Mouse (Mus musculus): Measurements from ENCODE around the gene Gm20388. TPM values are rescaled to one million over a fixed set of nuclear protein-coding genes. Genes with fewer than 3 reads are reported as not detected.

Gene Gm20388
- polyA plus RNA-seq, 1 experiment from 2014 or later, result not detected

- 39% methylated on average over 19 of the region's 19 CpGs for WGBS
- DNase-seq (ENCODE audit: low spot score) (peak; percentile 77), ATAC-seq (ENCODE audit: low FRiP score, low TSS enrichment) (peak; percentile 73)
- no peak overlapping the region for H3K27ac ChIP-seq (replicated peaks)
- no peaks in the 10 kb centered on the region for H3K27me3 ChIP-seq (ENCODE audit: control insufficient read depth, insufficient read depth, low read length)
- no peaks in the 10 kb centered on the region for H3K9me3 ChIP-seq (ENCODE audit: control insufficient read depth, low read length)
- no peak overlapping the region for H3K4me3 ChIP-seq (ENCODE audit: low read depth, low read length)
- H3K4me1 ChIP-seq (replicated peaks; ENCODE audit: control insufficient read depth, insufficient read depth), result no peaks in the 10 kb centered on the region
- H3K36me3 ChIP-seq (ENCODE audit: control insufficient read depth, insufficient read depth, low read length), result no peaks in the 10 kb centered on the region
- H3K9ac ChIP-seq (ENCODE audit: low read length), result no peak overlapping the region
- no peak overlapping the region for H3K4me2 ChIP-seq (replicated peaks; ENCODE audit: low read depth)
- no peak for TF ChIP-seq EP300 (optimal IDR thresholded peaks at IDR 0.05)
- TF ChIP-seq CTCF (IDR thresholded peaks at IDR 0.05; ENCODE audit: low read depth), result peak; percentile 14; the same call in 1 of the 2 replicates
These were observed 2825.2 kb downstream of the Gm20388 start for GRCm38 (mm10) chr8:122735542-122736473.

DNA sequence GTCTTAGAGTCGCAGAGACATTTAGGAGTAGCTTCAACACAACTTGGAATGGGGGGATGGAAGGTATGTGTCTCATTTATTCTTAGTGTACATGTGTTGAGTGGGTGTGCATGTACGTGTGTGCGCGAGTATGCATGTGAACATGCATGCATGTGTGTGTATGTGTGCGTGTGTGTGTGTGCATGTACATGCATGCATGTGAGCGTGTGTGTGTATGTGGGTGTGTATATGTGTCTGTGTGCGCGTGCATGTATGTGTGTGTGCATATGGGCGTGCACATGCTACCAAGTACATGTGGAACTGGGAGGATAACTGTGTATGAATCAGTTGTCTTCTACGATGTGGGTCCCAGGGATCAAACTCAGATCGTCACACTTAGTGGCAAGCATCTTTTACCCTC is 2826.0 kb downstream of the Gm20388 start:
- WGBS, result 88% methylated on average over 11 of the region's 11 CpGs
- Histone ChIP-seq H3K9ac (ENCODE audit: low read length) (no peak overlapping the region), H3K4me3 (ENCODE audit: low read depth, low read length) (no peak overlapping the region), H3K9me3 (ENCODE audit: control insufficient read depth, low read length) (no peaks in the 10 kb centered on the region), H3K27me3 (ENCODE audit: control insufficient read depth, insufficient read depth, low read length) (no peaks in the 10 kb centered on the region), H3K4me2 (replicated peaks; ENCODE audit: low read depth) (no peak overlapping the region), H3K4me1 (replicated peaks; ENCODE audit: control insufficient read depth, insufficient read depth) (no peaks in the 10 kb centered on the region), H3K27ac (replicated peaks) (no peak overlapping the region), H3K36me3 (ENCODE audit: control insufficient read depth, insufficient read depth, low read length) (no peaks in the 10 kb centered on the region)
- DNase-seq (ENCODE audit: low spot score) (no peak), ATAC-seq (ENCODE audit: low FRiP score, low TSS enrichment) (no peak)
- no peak for TF ChIP-seq CTCF (IDR thresholded peaks at IDR 0.05; ENCODE audit: low read depth)
- TF ChIP-seq EP300 (optimal IDR thresholded peaks at IDR 0.05), result no peak

GRCm38 (mm10) chr8:122737071-122737470 is 2826.4 kb downstream of the Gm20388 start:
- no peaks in the 10 kb centered on the region for H3K27me3 ChIP-seq (ENCODE audit: control insufficient read depth, insufficient read depth, low read length)
- no peak overlapping the region for H3K4me3 ChIP-seq (ENCODE audit: low read depth, low read length)
- no peaks in the 10 kb centered on the region for H3K36me3 ChIP-seq (ENCODE audit: control insufficient read depth, insufficient read depth, low read length)
- H3K9ac ChIP-seq (ENCODE audit: low read length), result no peak overlapping the region
- no peaks in the 10 kb centered on the region for H3K4me1 ChIP-seq (replicated peaks; ENCODE audit: control insufficient read depth, insufficient read depth)
- ATAC-seq (ENCODE audit: low FRiP score, low TSS enrichment) (no peak; the same call in 1 of the 2 replicates), DNase-seq (ENCODE audit: low spot score) (peak; percentile 62)
- TF ChIP-seq CTCF (IDR thresholded peaks at IDR 0.05; ENCODE audit: low read depth) (no peak), EP300 (optimal IDR thresholded peaks at IDR 0.05) (no peak)
- WGBS, result 50% methylated on average over 4 of the region's 4 CpGs
- no peaks in the 10 kb centered on the region for H3K9me3 ChIP-seq (ENCODE audit: control insufficient read depth, low read length)
- H3K4me2 ChIP-seq (replicated peaks; ENCODE audit: low read depth), result no peak overlapping the region
- H3K27ac ChIP-seq (replicated peaks), result no peak overlapping the region

GRCm38 (mm10) chr8:122737886-122738285 is 2827.2 kb downstream of the Gm20388 start:
- ATAC-seq (ENCODE audit: low FRiP score, low TSS enrichment) (no peak), DNase-seq (ENCODE audit: low spot score) (no peak)
- H3K27me3 ChIP-seq (ENCODE audit: control insufficient read depth, insufficient read depth, low read length), result no peaks in the 10 kb centered on the region
- H3K4me3 ChIP-seq (ENCODE audit: low read depth, low read length), result no peak overlapping the region
- H3K9me3 ChIP-seq (ENCODE audit: control insufficient read depth, low read length), result no peaks in the 10 kb centered on the region
- no peak for TF ChIP-seq EP300 (optimal IDR thresholded peaks at IDR 0.05)
- no peak for TF ChIP-seq CTCF (IDR thresholded peaks at IDR 0.05; ENCODE audit: low read depth)
- H3K36me3 ChIP-seq (ENCODE audit: control insufficient read depth, insufficient read depth, low read length), result no peaks in the 10 kb centered on the region
- no peaks in the 10 kb centered on the region for H3K4me1 ChIP-seq (replicated peaks; ENCODE audit: control insufficient read depth, insufficient read depth)
- H3K9ac ChIP-seq (ENCODE audit: low read length), result no peak overlapping the region
- 83% methylated on average over 6 of the region's 6 CpGs for WGBS
- no peak overlapping the region for H3K4me2 ChIP-seq (replicated peaks; ENCODE audit: low read depth)
- H3K27ac ChIP-seq (replicated peaks), result no peak overlapping the region

DNA sequence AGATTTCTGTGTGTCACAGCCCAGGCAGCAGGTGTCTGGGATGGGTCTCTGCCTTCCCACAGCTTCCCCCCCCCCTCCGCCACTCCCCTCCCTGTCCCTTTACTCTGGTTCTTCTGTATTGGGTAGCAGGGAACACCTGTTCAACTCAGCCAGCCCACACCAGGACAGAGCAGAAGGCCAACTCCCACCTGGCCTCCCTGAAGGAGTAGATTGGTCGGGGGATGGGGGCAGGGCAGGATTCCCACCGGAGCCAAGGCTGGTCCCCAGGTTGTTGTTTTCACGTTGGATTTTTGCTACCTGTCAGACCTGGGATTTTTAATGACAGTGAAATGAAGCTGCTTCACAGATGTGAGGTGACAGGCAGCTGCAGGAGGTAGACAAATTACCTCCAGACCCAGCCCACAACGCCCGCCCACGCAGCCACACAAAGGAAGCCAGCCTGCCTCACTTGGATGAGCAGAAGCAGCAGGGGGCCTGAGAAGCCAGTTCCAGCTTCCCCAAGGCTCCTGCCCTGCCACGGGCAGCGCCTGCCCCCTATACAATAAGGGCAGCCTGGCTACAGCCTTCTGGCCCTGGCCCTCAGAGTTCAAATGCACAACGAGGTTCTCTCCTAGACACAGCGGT is 2828.6 kb downstream of the Gm20388 start:
- no peak for DNase-seq (ENCODE audit: low spot score)

GRCm38 (mm10) chr8:122742471-122742870 is 2831.8 kb downstream of the Gm20388 start:
- no peaks in the 10 kb centered on the region for H3K4me1 ChIP-seq (replicated peaks; ENCODE audit: control insufficient read depth, insufficient read depth)
- H3K27me3 ChIP-seq (ENCODE audit: control insufficient read depth, insufficient read depth, low read length), result no peaks in the 10 kb centered on the region
- H3K9me3 ChIP-seq (ENCODE audit: control insufficient read depth, low read length), result no peaks in the 10 kb centered on the region
- TF ChIP-seq CTCF (IDR thresholded peaks at IDR 0.05; ENCODE audit: low read depth) (no peak), EP300 (optimal IDR thresholded peaks at IDR 0.05) (no peak)
- no peak overlapping the region for H3K27ac ChIP-seq (replicated peaks)
- H3K4me3 ChIP-seq (ENCODE audit: low read depth, low read length), result no peak overlapping the region
- no peak overlapping the region for H3K9ac ChIP-seq (ENCODE audit: low read length)
- ATAC-seq (ENCODE audit: low FRiP score, low TSS enrichment) (no peak), DNase-seq (ENCODE audit: low spot score) (no peak)
- no peaks in the 10 kb centered on the region for H3K36me3 ChIP-seq (ENCODE audit: control insufficient read depth, insufficient read depth, low read length)
- no peak overlapping the region for H3K4me2 ChIP-seq (replicated peaks; ENCODE audit: low read depth)
- WGBS, result 24% methylated on average over 19 of the region's 19 CpGs

More for the DNA sequence above, 2828.6 kb downstream of the Gm20388 start:
- Histone ChIP-seq H3K4me2 (replicated peaks; ENCODE audit: low read depth) (no peak overlapping the region), H3K4me1 (replicated peaks; ENCODE audit: control insufficient read depth, insufficient read depth) (no peaks in the 10 kb centered on the region), H3K9ac (ENCODE audit: low read length) (no peak overlapping the region), H3K27ac (replicated peaks) (no peak overlapping the region), H3K27me3 (ENCODE audit: control insufficient read depth, insufficient read depth, low read length) (no peaks in the 10 kb centered on the region), H3K9me3 (ENCODE audit: control insufficient read depth, low read length) (no peaks in the 10 kb centered on the region), H3K4me3 (ENCODE audit: low read depth, low read length) (no peak overlapping the region), H3K36me3 (ENCODE audit: control insufficient read depth, insufficient read depth, low read length) (no peaks in the 10 kb centered on the region)
- no peak for ATAC-seq (ENCODE audit: low FRiP score, low TSS enrichment)
- no peak for TF ChIP-seq EP300 (optimal IDR thresholded peaks at IDR 0.05)
- TF ChIP-seq CTCF (IDR thresholded peaks at IDR 0.05; ENCODE audit: low read depth), result no peak
- WGBS, result 17% methylated on average over 11 of the region's 11 CpGs
